Mouse (Mus musculus) thymus, postnatal 10 days (tissue): ENCODE data around the gene Kctd3.
A peak's percentile ranks its signal among the peaks of the same experiment; 100 is the strongest.
"Not testable (repeated sequence)": the region's sequence is repeated elsewhere in the genome, so short reads cannot be mapped to it uniquely, and the experiment has no call there.

ENCODE experiments used
- DNase-seq, 2 experiments: peaks; one replicate each; pipeline ENCODE4 v3.0.0; 2021; ENCODE audit warnings: low spot score in 2 of 2

Kctd3 gene

DNA sequence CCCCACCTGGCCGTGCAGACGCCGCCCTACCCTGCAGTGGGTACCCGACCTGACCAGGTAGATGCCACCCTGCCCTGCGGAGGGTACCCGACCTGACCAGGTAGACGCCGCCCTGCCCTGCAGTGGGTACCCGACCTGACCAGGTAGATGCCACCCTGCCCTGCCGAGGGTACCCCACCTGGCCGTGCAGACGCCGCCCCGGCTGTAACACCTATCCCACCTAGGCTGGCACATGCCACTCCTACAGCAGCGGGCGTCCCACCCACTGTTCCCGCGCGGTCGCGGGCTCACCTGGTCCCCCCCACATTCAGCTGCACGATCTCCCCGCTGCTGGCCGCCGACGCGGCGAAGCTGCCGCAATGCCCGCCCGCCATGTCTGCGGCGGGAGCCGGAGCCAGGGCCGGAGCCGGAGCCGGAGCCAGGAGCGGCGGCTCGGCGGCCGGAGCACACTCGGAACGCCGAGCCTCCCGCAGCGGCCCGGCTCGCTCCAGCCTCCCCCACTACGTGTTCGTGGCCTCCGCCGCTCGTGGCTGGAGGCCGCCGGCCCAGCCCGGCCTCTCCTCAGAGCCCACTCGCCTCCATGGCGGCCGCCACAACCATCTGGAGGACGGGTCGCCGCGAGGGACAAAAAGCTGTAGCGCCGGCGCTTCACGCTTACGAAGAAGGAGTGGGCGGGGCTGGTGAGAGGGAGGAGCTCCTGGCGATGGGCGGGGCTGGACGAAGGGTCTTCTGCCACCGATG, at the start of gene Kctd3:
Kctd3 (minus strand) TSS at position 603 of the 741 bp plus-strand sequence.
- DNase-seq, result peak; percentile 94 to 98

GRCm38 (mm10) chr1:189057425-189057824, 49.8 kb upstream of the Kctd3 start:
- no peak for DNase-seq

- DNase-seq, result no peak
Measured at GRCm38 (mm10) chr1:189055933-189056332, 48.3 kb upstream of the Kctd3 start.

- DNase-seq, result no peak
Measured at GRCm38 (mm10) chr1:189054941-189055551, 47.4 kb upstream of the Kctd3 start.

DNA sequence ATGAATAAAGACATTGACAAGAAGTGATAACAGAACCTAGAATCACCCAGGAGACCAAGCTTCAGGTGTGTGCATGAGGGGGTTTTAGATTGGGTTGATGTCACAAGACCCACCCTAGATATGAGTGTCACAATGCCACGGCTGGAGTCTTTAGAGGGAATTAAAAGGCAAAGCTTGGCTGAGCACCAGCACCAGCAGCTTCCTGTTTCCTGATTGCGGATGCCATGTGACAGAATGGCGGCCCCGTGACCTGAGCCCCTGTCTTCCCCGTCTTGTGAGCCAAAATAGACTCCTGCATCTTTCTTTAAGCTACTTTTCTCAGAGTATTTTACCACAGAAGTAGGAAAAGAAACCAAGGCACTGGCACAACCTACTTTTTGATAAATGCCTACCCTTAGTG, 46.5 kb upstream of the Kctd3 start:
- DNase-seq, result no peak

GRCm38 (mm10) chr1:189052189-189052588, 44.5 kb upstream of the Kctd3 start:
- no peak for DNase-seq

GRCm38 (mm10) chr1:189050122-189050521, 42.5 kb upstream of the Kctd3 start:
- no peak for DNase-seq

DNA sequence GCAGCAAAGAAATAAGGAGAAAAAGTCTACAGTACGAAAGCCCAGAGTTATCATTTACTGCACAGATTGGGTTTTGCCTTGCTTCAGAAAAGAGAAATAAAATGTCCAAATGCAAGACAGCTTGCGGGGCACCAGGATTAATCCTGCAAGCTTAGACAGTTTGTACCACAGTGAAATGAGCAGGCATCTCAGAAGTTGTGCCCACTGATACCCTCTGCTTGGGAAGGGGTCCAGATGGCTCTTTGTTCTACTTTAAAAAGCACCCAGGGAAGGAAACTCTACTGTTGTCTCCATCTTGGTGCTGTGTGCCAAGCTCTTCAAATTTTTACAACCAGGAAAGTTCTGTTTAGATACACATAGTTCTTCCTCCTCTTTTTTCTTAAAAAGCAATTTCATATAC, 40.7 kb upstream of the Kctd3 start:
- no peak for DNase-seq

DNA sequence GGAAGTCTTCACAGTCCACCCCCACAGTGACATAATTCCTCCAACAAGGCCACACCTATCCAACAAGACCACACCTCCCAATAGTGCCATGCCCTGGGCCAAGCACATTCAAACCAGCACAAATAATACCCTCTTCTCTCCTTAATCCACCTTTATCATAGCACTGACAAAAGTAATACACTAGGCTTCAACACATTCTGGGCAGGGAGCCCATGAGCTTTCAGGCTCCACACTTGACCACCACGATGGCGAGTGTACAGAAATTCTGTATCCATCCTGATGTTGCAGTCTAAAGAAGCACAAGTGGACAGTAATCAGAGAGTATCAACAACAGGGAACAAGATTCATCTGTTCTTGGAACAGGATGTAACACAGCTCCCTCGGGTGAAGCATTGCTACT, 40.3 kb upstream of the Kctd3 start:
- no peak for DNase-seq

- DNase-seq, result no peak
Measured at GRCm38 (mm10) chr1:189046831-189047230, 39.2 kb upstream of the Kctd3 start.

DNA sequence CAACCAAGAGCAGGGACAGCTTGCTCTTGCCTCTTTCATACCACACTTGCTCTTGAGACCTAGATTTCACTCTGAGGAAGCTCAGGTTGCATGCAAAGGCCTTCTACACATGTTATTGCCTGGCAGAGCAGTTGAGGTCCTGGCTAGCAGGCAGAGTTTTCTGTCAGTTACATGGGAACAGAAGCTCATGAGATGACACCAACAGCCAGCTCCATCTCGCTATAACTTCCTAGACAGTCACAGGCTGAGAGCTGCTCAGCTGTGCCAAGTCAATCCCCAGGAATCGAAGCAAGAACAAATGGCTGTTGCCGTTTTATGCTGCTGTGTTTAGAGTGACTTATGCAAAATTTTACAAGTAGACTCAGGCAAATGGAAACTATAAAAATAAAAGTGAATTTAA, 38.7 kb upstream of the Kctd3 start:
- DNase-seq, result no peak

GRCm38 (mm10) chr1:189041261-189041660, 33.6 kb upstream of the Kctd3 start:
- no peak for DNase-seq

- no peak for DNase-seq
Measured at GRCm38 (mm10) chr1:189039348-189039747, 31.7 kb upstream of the Kctd3 start.

DNA sequence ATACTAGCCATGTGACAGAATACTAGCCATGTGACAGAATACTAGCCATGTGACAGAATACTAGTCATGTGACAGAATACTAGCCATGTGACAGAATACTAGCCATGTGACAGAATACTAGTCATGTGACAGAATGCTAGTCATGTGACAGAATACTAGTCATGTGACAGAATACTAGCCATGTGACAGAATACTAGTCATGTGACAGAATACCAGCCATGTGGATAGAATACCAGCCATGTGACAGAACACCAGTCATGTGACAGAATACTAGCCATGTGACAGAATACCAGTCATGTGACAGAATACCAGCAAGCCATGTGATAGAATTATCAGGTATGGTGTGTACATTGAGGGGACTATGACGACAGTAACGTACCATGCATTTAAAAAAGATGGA, 25.2 kb upstream of the Kctd3 start:
- DNase-seq, result not testable (repeated sequence)

GRCm38 (mm10) chr1:189030975-189031374, 23.3 kb upstream of the Kctd3 start:
- DNase-seq, result no peak

DNA sequence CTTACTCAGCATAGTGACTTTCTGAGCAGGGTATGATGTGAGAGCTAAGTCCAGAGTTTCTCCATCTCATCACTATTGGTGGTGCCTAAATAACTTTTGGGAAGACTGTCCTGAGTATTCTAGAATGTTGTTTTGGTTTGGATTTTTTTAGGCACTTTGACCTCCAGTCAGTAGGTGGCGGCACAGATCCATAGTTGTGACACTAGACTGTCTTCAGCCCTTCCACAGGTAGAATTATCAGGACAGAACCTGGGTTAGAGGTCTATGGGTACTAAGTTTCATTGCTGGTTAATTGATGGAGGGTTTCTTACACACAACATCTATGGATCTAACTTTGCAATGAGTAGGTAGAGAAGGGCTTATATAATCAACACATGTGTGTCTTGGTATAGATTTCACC, 20.6 kb upstream of the Kctd3 start:
- DNase-seq, result no peak

DNA sequence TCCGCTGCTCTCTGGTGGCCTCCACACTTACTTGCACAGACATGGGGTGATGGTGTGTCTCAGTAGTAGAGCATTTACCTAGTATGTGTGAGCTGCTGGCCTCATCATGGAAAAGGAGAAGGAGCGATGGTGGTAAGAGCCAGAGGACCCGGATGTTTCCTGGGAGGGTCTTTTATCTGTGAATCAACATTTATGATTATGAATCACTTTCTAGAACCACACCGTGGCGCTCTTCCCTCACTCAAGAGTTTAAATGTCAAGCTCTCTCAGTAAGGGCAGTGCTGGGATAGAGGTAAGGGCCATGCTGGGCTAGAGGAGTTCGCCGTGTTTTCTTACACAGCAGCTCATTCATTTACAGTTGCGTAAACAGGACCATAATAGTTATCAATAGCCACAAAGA, 19.2 kb upstream of the Kctd3 start:
- DNase-seq, result no peak

- DNase-seq, result no peak
Measured at GRCm38 (mm10) chr1:189023701-189024080, 16.1 kb upstream of the Kctd3 start.

DNA sequence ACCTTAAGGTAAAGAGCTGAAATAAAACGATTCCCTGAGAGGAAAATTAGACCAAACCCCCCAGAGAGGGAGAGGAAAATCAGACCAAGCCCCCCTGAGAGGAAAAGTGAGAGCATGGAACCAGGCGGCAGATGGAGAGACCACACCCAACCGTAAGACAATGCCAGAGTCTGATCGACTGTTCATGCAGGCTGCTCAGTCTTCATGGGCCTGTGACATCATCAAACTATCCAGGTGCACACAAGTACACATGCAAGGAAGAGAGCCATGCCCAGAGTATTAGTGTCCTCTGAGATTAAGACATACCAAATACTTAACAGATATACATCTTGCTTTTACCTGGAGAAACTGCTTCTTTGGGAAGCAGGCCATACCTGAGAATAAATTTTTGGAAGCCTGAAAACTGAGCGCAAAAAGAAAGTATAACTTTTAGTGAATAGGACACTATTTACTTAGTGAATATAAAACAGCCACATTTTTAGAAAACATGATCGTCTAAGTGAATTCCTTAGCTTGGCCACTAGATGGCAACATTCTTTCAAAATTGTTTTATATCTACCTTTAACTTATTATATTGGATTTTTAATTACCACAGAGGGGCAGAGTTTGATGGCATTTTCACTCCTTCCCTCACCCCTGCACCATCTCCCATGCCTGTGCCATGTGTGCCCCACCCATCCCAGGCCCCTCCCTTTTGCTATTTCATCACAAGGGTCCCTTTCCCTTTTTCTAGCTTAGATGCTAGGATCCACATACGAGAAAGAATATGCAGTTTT, 15.5 kb upstream of the Kctd3 start:
- no peak for DNase-seq

GRCm38 (mm10) chr1:189015372-189015771, 7.7 kb upstream of the Kctd3 start:
- DNase-seq, result no peak

DNA sequence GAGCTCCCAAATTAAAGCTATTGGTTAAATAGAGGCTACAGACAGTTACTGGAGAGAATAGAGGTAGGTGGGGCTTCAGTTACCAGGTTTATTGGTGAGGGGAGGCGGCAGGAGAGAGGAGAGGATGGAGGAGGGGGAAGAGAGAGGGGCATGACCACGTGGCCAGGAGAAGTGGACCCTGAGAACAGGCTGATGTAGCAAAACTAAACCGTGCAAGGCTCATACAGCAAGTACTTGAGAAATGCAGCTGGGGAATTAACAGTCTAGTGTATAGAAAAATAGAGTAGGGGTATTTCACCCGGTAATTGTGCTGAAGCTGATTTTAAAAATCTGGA, 5.9 kb upstream of the Kctd3 start:
- DNase-seq, result no peak

- no peak for DNase-seq
Measured at GRCm38 (mm10) chr1:189012846-189013586, 5.4 kb upstream of the Kctd3 start.
